Mouse (Mus musculus) neural tube, embryonic 10.5 days (tissue): ENCODE results near the gene Slc7a1.

Source experiments
- DNase-seq: peaks from one replicate; pipeline ENCODE4 v3.0.0-alpha.2; 2017; ENCODE audit warnings: low spot score; ENCODE audit errors: extremely low spot score

Slc7a1 gene

DNA sequence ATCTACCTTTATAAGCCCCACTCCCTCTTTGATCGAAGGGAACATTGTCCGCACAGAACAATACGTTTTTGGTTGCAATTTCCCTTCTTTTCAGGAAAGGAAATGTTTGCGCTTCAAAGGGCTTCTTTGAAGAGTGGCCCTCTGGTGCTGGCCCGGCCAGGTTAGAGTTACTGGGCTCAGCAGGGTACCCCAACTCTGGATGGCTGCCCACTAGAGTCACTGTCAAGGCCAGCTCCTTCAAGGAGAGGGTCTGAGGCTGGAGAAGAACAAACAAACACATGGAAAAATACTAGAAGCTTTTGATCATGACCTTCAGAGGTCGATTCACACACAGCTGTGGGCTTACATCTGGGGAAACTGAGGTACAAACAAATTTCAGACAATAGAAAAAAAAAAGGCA, 6.9 kb downstream of the Slc7a1 start:
- DNase-seq, result no peak

DNA sequence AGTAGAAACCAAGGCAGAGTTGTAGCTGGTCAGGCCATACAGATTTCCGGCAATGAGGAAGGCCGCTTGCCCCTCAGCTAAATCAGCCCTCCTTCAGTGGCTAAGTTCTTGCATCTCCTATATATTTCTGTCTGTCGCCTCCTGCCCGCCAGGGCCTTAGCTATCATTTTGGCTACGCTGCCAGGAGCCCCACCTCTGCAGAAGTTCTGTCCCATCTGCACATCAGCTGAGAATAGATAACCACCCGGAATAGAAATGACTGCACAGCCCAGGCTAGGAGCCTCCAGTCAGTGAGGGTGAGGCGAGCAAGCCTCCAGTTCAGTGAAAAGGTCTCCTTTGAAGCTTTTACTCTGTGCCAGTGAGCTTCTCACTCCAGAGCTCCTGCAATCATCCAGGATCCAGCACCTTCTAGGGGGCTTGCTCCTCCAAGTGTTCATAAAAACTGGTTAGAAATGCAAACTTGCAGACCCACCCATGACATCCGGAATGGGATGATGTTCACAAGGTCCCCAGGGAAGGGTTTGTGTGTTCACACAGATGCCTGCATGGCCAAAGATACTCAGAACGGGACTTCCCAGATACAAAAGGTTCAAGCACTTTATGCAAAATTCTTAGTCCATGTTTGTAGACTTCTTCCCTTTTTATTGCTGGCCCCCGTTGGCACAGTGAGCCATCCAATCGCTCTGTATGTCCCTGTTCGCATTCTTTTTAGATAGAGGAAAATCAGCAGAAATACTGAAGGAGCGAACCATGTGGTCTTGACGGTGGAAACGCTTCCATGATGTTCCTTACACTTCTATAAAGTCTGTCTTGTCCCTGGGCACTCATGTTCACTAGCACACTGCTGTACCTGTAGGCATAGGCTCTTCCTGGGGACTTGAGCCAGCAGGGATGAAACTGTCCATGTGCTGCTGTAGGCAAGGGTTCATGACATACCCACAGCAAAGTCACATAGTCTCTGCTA, 10.4 kb downstream of the Slc7a1 start:
- no peak for DNase-seq

DNA sequence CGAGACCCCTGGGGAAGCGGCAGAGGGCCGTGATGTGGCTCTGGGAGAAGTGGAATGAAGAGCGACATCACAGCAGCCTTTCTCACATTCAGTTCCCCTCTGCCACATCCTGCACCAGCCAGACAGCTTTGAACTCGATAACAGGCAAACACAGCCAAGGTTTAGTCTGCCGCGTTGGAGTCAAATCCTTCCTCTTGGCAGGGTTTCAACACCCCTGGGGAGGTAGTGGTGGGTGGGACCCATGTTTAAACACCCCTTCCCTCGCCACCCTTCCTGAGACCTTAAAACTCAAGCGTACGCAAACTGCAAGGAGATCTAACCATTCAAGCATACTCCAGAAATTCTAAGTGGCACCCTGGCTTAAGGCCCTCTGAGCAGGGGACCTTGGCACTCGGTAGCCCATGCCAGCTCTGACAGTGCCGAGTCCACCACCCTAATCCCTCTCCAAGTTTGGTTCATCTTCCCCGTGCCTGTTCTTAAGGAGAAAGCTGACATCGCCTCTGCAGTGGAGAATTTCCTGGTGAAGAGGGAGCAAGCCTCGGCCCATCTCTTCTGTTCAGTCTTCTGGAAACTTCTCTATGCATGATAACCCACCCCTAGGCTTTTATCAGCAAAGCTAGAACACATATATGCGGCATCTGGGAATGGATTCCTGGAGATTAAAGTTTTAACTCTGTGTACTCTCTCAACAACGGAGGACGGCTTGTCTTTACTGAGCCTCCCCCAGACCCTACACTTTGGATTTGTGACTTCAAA, 11.3 kb downstream of the Slc7a1 start:
- DNase-seq, result no peak

DNA sequence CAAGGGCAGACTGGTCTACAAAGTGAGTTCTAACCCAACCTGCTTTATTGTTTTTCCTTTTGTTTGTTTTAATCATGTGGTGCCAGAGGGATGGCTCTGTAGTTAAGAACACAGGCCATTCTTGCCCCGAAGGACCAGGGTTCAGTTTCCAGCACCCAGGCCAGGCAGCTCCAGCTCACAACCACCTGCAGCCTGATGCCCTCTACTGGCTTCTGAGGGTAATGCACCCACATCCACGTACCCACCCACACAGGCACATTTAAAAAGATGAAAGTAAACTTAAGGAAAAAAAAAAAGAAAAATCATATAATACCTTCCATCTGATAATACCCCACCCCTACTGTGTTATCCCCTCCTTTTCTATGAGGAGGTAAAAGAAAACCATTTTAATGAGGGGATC, 11.9 kb downstream of the Slc7a1 start:
- no peak for DNase-seq

DNA sequence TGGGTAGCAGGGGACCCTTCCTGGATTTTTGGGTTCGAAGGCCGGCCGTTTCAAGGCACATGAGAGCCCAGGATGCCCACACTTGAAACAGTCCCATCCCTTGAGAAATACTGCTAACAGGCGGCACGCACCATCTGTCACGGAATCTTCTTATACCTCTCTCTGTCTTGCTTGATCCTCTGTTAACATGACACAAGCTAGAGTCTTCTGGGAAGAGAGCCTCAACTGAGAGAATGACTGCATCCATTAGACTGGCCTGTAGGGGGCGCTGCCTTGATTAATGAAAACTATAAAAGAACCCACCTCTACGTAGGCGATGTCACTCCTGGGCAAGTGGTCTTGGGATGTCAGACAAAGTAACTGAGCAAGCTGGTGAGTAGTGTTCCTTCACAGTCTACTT, 13.2 kb downstream of the Slc7a1 start:
- DNase-seq, result no peak

DNA sequence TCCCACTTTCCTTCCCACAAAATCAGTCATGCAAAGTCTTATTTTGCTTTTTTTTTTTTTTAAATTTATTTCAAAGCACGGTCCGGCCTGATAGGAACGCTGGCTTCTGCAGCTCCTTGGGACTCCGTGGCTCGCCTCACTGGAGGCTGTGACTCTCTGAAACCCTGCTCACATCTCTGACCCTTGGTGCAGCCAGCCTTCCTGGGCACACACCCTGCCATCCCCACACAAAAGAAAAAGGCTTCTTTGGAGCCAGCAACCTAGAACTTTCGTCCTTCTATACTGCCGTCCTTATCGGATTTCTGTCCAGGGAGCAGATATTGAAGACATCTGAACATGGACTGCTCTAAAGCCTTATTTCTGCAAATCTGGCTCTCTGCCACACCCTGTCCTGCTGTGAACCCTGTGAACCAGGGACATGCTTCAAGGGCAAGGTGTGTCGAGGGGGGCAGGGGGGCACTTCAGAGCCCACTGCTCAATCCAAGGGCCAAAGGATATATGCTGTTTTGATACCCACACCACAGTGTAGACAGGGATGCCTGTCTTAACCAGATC, 15.1 kb downstream of the Slc7a1 start:
- DNase-seq, result no peak

DNA sequence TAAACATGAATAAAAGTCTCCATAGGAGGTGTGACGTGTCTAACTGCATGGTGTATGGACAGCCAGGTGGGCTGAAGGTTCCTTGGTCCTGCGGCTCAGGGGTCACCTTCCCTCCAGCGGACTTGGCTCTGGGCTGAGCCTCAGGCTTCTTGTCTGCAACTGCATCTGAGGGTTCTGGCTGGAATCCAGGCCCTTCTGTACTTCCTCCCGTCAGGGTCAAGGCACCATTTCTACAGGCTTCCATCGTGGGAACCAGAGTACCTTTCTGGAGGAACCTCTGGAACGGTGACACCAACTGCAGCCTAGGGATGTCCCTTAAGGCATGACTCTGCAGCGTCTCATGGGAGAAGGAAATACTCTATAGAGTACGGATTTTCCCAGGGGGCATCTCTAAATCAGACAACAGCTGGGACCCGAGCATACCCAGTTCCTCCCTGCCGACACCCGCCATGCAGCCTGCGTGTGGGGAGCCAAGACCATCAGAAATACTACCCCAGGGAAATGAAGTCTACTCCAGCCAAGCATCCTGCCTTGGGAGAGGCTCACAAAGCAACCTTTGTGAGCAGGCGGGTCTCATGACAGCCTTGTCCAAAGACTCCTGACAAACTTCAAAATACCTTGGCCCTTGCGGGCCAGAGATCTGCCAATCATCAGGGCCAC, 15.7 kb downstream of the Slc7a1 start:
- no peak for DNase-seq

DNA sequence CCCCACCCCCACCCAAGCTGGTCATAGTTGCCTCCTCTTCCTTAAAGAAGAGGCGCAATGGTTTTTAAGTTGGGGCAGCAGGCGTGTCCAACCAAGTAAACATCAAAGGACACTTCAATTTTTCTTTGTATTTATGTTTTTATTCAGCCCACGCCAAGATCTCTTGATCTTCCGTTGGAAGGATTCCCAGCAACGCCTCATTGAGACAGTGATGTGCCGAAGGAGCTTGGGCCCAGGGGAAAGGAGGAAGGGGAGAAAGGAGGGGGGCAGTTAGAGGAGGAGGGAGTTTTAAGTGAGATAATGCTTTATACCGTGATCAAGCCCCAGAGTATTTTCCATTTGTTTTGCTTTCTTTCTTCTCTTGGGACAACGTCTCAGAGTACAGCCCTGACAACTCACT, 18.6 kb downstream of the Slc7a1 start:
- no peak for DNase-seq

DNA sequence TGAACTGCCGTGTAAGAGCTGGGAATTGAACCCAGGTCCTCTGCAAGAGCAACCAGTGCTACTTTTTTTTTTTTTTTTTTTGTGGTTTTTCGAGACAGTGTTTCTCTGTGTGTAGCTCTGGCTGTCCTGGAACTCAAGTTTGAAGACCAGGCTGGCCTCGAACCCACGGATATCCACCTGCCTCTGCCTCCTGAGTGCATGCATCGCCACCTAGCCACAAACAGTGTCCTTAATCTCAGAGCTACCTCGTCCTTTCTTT, 19.5 kb downstream of the Slc7a1 start:
- no peak for DNase-seq

DNA sequence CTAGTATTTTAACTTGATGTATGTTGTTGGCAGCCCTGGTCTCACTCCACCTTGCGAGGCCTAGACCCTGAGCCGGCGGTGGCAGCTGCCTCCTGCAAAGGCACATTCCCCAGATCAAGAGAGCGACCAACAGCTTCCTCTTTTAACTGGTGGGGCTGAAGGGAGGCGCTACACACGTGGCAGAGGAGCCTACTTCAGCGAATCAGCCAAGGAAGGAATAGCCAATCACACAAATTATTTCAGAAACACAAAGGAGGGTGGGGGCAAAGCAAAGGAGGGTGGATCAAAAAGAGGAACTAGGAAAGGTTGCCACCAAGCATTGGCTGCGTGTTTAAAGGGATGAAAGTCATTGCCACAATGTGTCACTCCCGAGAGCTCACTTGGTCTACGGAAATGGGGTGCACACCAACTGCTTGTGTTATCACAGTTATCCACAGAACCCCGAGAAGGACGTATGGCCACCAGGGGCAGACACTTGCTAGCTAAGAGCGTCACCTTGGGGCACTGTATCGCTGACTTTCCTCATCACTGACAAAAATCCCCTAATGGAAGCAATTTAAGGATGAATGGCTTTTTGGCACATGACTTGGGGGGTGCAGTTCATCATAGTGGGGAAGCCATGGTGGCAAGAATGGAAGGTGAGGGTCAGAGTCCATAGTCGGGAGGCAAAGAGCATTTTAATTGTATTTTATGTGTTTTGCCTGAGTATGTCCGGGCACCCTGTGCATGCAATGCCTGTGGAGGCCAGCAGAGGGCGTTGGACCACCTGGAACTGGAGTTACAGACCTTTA, 20.1 kb downstream of the Slc7a1 start:
- DNase-seq, result no peak

DNA sequence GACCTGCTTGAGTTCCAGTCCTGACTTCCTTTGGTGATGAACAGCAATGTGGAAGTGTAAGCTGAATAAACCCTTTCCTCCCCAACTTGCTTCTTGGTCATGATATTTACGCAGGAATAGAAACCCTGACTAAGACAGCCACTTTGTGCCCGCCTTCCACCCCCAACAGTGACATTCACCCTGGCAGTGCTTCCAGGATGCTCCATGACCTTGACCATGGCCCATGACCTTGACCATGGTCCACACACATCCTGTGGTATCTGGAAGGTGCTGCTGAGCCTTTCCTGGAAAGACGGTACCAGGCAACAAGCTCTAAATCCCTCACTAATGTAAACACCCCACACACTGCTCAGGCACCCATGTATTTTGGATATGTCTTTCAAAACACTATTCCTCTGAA, 21.0 kb downstream of the Slc7a1 start:
- DNase-seq, result no peak

DNA sequence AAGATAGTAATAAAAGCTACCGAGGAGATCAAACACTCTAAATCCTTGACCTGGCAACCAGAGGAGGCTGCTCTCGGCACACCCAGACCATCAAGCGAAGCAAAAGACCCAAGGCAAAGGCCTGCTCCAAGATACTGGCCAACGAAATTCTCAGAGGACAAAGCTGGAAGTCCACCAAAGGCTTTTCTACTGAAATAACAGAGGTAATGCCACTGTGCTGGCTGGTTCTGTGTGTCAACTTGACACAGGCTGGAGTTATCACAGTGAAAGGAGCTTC, 21.5 kb downstream of the Slc7a1 start:
- no peak for DNase-seq

DNA sequence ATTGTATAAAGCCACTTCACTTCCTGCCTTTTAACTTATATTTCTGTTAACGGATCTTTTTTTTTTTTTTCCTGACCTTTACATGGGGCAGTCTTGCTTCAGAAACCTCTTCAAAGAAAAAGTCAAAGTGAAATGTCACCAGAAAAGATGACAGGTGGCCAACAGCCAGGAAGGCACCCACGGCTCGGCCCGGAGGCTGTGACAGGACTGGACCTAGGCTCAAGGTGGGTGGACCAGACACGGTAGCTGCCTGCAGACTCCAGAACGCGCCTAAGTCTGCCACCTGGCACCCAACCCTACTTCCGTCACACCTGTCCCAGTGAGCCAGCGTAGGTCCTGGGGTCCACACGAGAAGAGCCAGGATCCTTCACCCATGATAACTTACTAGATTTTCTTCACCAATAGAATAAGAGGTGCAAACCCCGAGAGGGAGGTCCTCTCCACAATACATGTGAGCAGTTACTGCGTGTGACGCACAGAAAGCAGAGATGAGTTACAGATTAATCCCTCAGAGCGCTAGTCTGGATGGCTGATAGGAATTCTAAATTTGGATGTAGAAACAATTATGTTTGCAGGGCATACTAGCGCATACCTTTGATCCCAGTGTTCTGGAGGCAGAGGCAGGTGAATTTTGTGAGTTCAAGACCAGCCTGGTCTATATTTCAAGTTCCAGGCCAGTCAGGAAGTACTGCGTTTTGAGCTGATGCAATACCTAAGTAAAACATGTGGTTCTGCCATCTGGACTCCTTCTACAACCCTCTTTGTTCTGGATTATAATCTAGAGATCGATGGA, 22.1 kb downstream of the Slc7a1 start:
- no peak for DNase-seq

DNA sequence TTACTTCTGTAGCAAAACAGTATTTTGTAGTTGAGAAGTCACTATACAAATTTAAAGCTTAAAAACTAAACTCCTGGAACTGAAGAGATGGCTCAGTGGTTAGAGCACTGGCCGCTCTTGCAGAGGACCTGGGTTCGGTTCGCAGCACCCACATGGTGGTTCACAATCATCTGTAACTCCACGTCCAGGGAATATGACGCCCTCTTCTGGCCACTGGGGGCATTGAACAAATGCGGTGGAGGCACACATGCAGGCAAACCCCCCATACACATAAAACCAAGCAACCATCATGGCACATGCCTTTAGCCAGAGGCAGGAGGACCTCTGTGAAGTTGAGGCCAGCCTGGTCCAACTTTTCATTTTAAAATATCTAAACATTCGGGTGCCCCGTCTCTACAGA, 23.3 kb downstream of the Slc7a1 start:
- no peak for DNase-seq

DNA sequence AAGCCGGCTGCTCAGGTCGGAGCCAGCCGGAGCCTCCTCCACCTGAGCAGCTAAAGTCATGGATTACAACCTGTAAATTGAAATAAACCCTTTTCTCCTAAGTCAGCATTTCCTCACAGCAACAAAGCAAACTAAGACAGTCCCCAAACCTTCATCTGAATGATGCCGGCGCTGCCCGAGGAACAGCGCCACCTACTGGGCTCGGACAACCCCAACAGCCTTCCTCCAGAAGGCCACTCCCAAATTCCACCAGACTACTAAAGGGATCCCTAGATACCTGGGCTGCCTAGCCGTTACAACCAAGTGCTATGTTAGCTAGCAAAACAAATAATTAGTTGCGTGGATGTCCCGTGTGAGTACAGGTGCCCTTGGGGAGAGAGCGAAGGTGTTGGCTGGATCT, 24.2 kb downstream of the Slc7a1 start:
- no peak for DNase-seq

DNA sequence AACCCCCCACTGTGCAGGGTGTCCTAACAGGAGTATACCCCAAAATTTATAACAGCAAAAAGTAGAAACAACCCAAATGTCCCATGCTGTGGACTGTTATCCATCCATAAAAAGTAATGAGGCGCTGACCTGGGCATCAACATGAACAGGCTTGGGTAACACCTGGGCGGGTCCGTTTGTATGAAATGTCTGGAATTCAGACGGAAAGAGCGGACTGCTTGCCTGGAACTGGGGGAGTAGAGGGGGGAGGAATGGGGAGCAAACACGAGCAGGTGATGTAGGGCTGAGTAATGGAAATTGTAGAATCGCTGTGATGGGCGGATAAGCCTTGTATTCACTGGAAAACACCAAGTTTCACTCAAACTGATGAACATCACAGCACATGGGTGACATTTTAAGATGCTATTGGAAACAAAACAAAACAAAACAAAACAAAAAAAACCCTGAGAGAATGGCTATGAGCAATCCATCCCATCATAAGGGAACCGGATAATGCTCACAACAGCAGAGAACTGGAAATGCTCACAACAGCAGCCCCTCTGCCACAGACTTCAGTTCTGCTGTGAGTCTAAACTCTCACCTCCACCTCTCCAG, 26.5 kb downstream of the Slc7a1 start:
- DNase-seq, result no peak

DNA sequence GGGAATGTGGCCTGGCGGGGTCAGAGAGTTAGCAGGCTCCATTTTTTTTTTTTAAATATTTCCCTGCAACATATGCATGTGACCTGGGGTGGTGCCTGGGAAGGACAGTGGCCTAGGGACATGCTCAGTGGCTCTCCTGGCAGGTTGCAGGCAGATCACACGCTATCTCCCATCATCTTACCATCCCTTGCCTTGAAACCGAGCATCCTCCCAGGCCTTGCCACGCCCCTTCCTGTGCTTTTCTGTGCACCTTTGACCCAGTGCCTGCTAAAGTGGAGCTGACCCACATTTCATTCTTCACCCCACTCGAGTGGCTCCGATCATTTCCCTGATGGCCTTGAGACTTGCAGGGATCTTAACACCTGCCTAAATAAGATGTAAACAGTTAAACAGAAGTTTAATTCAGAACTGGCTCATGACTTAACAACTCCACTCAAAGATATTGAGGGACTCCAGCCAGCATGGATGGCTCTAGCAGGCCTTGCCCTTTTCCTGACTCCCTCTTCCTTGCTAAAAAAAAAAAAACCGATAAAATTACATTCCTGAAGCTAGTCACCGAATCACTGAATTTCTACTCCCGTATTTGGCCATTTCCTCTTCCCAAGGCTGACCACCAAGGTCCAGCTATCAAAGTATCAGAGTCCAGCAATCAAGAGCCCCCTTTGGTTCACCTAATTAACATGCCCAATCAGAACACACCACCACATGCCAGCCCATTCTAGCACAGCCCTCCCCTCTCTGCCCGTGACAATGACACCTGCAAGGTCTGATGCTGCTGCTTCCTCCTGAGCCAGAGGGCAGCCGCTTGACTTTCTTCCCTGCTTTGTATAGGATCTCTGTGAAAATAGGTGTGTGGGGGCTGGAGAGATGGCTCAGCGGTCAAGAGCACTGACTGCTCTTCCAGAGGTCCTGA, 27.4 kb downstream of the Slc7a1 start:
- no peak for DNase-seq

DNA sequence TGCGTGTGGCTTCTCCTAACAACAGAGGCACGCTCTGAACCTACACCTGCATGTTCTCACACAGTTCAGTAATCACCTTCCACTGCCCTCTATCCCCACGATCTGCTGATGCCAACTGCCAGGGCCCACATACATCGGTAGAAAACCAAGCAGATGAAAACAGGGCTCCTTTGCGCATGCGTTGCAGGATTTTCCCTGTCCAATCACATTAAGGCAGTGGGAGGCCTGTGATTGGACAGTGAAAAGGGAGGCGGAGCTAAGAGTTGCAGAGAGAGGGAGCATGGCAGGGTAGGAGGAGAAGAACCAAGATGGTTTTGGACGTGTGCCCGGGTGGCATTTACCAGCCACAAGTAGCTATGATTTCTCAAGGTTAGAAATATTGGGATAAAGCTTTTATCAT, 28.3 kb downstream of the Slc7a1 start:
- DNase-seq, result no peak

DNA sequence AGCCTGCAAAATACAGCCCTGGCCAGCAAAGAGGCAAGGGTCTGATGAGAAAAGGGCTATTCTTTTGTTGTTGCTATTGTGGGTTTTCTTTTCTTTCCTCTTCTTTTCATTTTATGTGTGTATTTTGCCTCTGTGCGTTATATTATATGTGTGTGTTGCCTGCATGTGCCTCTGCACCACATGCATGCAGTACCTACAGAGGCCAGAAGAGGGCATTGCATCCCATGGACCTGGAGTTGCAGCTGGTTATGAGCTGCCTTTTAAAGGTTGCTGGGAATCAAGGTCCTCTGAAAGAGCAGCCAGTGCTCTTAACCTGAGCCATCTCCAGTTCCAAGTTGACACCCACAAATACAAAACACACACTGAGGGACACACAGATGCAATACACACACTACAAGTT, 29.1 kb downstream of the Slc7a1 start:
- DNase-seq, result no peak
